Mouse (Mus musculus) urinary bladder, adult 2 months (tissue): ENCODE data around the gene Ndufb8. TPM values are rescaled to one million over a fixed set of nuclear protein-coding genes. Genes with fewer than 3 reads are reported as not detected.

Source experiments
- DNase-seq: peaks from one replicate; pipeline ENCODE4 v3.0.0; 2022; ENCODE audit warnings: low spot score
- polyA plus RNA-seq: library from polyadenylated mRNA; depleted of rRNA; stranded (reverse); fragments of >200 nt; gene quantifications from 2 replicates; pipeline ENCODE4 v1.2.3, GENCODE M21; 2012; rRNA removed

The Ndufb8 gene
- polyA plus RNA-seq, 1 experiment: 393 TPM

- DNase-seq: no peak
These were observed 25.2 kb downstream of the Ndufb8 start for GRCm38 (mm10) chr19:44530018-44530417.

DNA sequence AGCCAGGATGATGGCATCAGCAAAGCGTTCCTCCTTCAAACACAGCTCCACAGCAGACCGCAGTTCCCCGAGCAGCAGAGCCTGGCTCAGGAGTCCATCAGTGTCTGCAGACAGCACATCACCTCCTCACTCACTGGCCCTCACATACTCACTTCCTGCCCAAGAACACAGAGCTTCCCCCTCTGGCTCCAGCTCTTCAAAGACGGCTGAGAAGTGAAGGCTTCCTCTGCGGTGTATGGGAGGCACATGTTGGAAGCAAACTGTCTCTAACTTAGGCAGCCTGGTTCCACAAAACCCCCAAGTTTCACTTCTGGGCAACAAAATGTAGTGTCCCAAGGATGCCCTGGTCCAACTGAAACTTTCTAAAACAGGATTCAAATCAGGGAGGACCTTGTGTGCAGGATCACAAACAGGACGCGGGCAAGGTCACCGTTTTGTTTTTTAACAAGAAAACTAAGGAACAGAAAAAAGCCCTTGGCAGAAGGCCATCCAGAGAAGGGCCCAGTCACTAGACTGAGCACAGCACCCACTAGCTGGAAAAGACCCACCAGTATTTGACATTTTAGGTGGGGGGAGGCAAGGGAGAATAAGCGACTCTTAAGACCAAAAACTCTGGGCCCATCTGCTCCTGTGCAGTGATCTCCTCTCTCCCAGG lies 29.6 kb downstream of the Ndufb8 start:
- no peak for DNase-seq

- DNase-seq: no peak
These were observed 36.1 kb downstream of the Ndufb8 start for GRCm38 (mm10) chr19:44519152-44519551.

- no peak for DNase-seq
These were observed 37.1 kb downstream of the Ndufb8 start for GRCm38 (mm10) chr19:44517996-44518768.

- no peak for DNase-seq
These were observed 39.5 kb downstream of the Ndufb8 start for GRCm38 (mm10) chr19:44515769-44516168.

DNA sequence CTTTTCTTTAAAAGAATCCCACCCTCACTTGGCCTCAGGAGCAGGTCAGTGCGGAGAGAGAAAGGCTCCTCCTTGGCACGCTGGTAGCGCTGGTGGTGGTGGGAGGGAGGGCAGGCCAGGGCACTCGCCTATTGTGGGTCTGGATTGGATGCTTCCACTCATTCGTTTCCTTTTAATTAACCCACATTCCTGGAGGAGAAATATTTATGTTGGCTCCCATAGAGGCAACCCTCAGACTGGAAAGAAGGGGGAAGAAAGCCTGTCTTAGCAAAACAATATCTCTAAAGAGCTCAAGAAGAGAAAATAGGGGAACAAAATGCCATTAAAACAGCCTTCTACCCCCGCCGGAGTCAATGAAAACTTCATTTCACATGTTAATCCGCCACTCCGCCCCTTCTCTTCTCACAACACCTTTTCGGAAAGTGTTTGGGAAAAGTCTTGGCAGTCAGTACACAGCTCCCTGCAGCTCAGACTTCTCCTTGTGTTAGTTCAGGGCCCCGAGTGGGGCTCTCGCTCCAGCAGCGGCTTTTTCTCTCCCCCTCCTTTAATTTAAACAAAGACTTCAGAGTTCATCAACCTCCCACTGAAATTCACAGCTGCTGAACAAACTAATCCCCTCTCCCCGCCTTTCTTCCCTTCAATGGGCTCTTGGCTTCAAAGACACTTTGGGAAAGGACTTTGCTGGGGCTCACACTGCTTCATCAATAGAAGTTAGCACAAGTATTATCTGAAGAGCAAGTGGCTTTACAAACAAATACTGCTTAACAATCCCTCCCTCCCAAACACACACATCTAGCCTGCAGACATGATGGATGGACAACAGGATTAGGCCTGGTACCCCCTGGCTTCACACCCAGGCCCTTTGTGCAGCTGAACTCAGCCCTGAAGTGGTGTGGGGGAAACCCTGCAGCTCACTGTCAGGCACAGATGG lies 40.5 kb downstream of the Ndufb8 start:
- no peak for DNase-seq

DNA sequence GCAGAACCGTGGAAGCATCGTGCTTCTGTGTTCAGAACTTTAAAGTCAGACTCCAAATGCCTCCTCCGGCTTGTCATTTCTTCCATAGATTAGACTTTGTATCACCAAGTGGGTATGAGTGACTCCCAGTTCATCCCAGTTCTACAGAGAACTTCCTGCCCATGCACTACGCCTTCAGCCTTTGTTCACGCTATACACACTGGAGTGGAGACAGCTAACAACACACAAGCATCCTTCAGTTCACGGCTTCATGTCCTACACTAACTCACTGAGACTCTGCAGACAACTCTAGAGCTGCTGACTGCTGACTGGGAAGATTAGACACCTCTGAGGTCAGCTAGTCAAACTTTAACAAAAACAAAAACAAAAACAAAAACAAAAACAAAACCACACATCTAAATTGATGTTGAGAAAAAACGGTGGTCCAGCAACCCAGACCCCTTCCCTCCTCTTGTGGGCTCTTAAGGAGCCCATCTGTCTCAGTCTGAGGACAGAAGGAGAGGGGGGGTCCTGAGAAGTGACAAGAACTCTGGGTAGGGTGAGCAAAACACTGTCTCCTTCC lies 41.2 kb downstream of the Ndufb8 start:
- no peak for DNase-seq

DNA sequence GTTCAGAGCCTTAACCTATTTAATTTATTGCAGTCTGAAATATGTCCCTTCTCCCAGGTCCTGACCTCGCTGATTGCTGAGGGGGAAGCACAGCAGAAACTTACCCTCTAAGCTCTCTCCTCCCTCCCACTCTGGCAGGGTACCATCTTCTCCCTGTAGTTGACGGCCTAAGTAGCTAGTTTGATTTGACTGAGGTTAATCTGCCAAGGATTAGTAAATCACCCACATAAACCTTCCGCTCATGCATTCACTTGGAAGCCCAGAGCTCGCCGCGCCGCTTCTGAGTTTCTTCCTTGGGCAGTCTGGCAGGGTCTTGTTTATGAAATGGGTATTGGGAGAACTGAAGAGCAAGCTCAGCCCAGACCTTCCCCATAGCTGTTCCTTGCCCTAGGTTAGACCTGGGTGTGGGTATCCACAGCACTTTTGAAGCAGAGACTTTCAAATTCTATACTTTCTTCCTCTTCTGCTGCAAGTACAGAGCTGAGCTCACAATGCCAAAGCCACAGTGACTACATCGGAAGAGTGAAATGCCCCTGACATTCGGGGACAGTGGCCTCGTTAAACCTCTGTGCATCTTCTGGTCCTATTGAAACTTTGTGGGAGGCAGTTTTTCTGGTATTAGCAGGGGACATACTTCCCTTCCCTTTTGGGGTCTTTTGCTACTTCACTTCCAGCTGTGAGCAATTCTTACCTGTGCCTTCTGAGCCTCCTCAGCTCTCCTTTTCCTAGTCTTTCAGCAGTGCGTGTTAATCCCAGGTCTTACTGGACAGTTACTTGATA lies 42.0 kb downstream of the Ndufb8 start:
- no peak for DNase-seq

- no peak for DNase-seq
These were observed 42.6 kb downstream of the Ndufb8 start for GRCm38 (mm10) chr19:44512601-44513000.

GRCm38 (mm10) chr19:44511451-44512231 lies 43.6 kb downstream of the Ndufb8 start:
- no peak for DNase-seq

DNA sequence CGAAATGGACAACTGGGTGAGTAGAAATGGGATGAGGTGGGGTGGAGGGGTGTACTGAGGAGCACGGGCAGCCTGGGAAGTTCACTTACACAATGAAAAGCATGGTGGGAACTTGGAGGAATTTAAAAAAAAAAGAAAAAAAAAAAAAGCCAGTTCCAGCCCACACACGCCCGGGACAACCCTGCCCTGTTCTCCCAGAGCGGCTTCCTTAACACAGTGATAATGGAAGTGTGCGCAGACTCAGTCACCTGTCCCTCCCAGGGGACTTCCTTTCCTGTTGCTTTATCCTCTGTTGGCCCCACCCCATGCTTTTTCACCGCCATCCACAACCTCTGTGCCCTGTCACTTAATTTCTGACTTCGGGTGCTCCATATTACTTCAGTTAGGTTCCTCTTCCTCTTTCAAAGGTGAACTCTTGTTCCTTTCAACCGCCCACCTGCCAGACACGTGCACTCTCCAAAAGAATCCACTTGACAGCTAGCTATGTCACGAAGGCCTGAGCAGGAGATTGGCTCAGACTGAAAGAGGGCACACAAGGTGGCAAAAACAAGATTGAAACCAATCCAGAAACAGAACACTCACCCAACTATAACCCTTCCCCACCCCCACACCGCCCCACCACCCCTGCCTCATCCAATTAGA lies 44.6 kb downstream of the Ndufb8 start:
- no peak for DNase-seq

- DNase-seq: no peak
These were observed 52.5 kb downstream of the Ndufb8 start for GRCm38 (mm10) chr19:44502741-44503140.

GRCm38 (mm10) chr19:44501925-44502324 lies 53.3 kb downstream of the Ndufb8 start:
- DNase-seq: no peak

GRCm38 (mm10) chr19:44500240-44500639 lies 55.0 kb downstream of the Ndufb8 start:
- no peak for DNase-seq

GRCm38 (mm10) chr19:44498936-44499335 lies 56.3 kb downstream of the Ndufb8 start:
- DNase-seq: no peak

Other genes starting within 250 kb of the Ndufb8 start
- 0.87 and 1.0 TPM in 2 replicates for gene Scd4, start 222.3 kb downstream of the Ndufb8 start, polyA plus RNA-seq
- 190 and 197 TPM in 2 replicates for gene Scd1, start 147.6 kb downstream of the Ndufb8 start, polyA plus RNA-seq
- gene Wnt8b, start 62.0 kb downstream of the Ndufb8 start, polyA plus RNA-seq: 0.01 TPM in 1 of 2 replicates, not detected in the other
- gene Sec31b, start 9.6 kb downstream of the Ndufb8 start, polyA plus RNA-seq: 4.7 and 4.8 TPM in 2 replicates
- gene Gm20538, start 2.6 kb downstream of the Ndufb8 start, polyA plus RNA-seq: not detected in 2 replicates
- 17.2 and 18.2 TPM in 2 replicates for gene Hif1an, start 7.4 kb upstream of the Ndufb8 start, polyA plus RNA-seq
- gene Pax2, start 200.6 kb upstream of the Ndufb8 start, polyA plus RNA-seq: 0.03 TPM in 1 of 2 replicates, not detected in the other